Mouse (Mus musculus) myocyte (in vitro differentiated cells): Measurements from ENCODE around the gene Polr3g. TPM values are rescaled to one million over a fixed set of nuclear protein-coding genes. Genes with fewer than 3 reads are reported as not detected.

Experiments
- H3K27me3 ChIP-seq: one replicate; pipeline ENCODE4 v1.6.1; 2011; ENCODE audit not compliant: control insufficient read depth, insufficient read depth, insufficient read length
- H3K36me3 ChIP-seq: one replicate; pipeline ENCODE4 v1.6.1; 2011; ENCODE audit not compliant: control insufficient read depth, insufficient read depth
- H3K4me2 ChIP-seq: one replicate; pipeline ENCODE4 v1.6.1; 2011; ENCODE audit warnings: low read depth, control low read depth
- H3K4me3 ChIP-seq: one replicate; pipeline ENCODE4 v1.5.1; 2011; ENCODE audit warnings: mild to moderate bottlenecking, control low read depth, moderate library complexity
- H3K79me2 ChIP-seq: one replicate; pipeline ENCODE4 v1.6.1; 2011; ENCODE audit not compliant: control insufficient read depth, insufficient read depth
- H3ac ChIP-seq: one replicate; pipeline ENCODE4 v1.6.1; 2011; ENCODE audit not compliant: control insufficient read depth, insufficient read length
- CEBPB ChIP-seq: IDR thresholded peaks from 2 replicates; pipeline ENCODE4 v1.6.1; 2011; ENCODE audit warnings: mild to moderate bottlenecking, moderate library complexity; ENCODE audit not compliant: poor library complexity, insufficient read depth, severe bottlenecking
- E2F4 ChIP-seq: IDR thresholded peaks from one replicate; pipeline ENCODE4 v1.6.1; 2011; ENCODE audit warnings: mild to moderate bottlenecking, control low read depth, moderate library complexity; ENCODE audit not compliant: insufficient read depth
- MAX ChIP-seq: IDR thresholded peaks from one replicate; pipeline ENCODE4 v1.6.1; 2011; ENCODE audit warnings: low read depth, mild to moderate bottlenecking, control low read depth
- MYOD1 ChIP-seq, 3 experiments: IDR thresholded peaks; one replicate each; pipeline ENCODE4 v1.6.1; 2011; ENCODE audit warnings: control low read depth in 2 of 3, low read depth in 2 of 3, mild to moderate bottlenecking in 2 of 3, moderate library complexity in 1 of 3; ENCODE audit not compliant: insufficient read length in 2 of 3, control insufficient read depth in 1 of 3
- MYOG ChIP-seq, 3 experiments: IDR thresholded peaks; one replicate each; pipeline ENCODE4 v1.6.1; 2011; ENCODE audit warnings: control low read depth in 2 of 3, low read depth in 2 of 3, mild to moderate bottlenecking in 2 of 3; ENCODE audit not compliant: insufficient read length in 2 of 3, control insufficient read depth in 1 of 3, insufficient read depth in 1 of 3
- POLR2A ChIP-seq: IDR thresholded peaks from one replicate; pipeline ENCODE4 v1.6.1; 2011; ENCODE audit warnings: low read depth, mild to moderate bottlenecking, control low read depth, moderate library complexity; ENCODE audit not compliant: insufficient read length
- POLR2AphosphoS2 ChIP-seq: IDR thresholded peaks from one replicate; pipeline ENCODE4 v1.6.1; 2011; ENCODE audit warnings: low read depth, control low read depth; ENCODE audit not compliant: insufficient read length
- REST ChIP-seq: IDR thresholded peaks from one replicate; pipeline ENCODE4 v1.6.1; 2011; ENCODE audit warnings: mild to moderate bottlenecking, control low read depth, moderate library complexity; ENCODE audit not compliant: insufficient read depth, insufficient read length
- SRF ChIP-seq: IDR thresholded peaks from one replicate; pipeline ENCODE4 v1.6.1; 2011; ENCODE audit warnings: low read depth; ENCODE audit not compliant: control insufficient read depth, insufficient read length
- TCF12 ChIP-seq: IDR thresholded peaks from one replicate; pipeline ENCODE4 v1.6.1; 2011; ENCODE audit warnings: mild to moderate bottlenecking, control low read depth; ENCODE audit not compliant: poor library complexity, insufficient read depth, severe bottlenecking
- TCF3 ChIP-seq: IDR thresholded peaks from one replicate; pipeline ENCODE4 v1.6.1; 2011; ENCODE audit warnings: low read depth, control low read depth; ENCODE audit not compliant: insufficient read length
- USF1 ChIP-seq: IDR thresholded peaks from one replicate; pipeline ENCODE4 v1.6.1; 2011; ENCODE audit warnings: low read depth, mild to moderate bottlenecking, control low read depth, moderate library complexity
- polyA plus RNA-seq: library from polyadenylated mRNA; unstranded; fragments of >200 nt; fragmentation: generic; extraction: Trizol; gene quantifications from one replicate; pipeline ENCODE4 v1.2.1, GENCODE M21; 2012; ENCODE audit warnings: missing spikeins

The Polr3g gene
- polyA plus RNA-seq, 1 experiment, result 3.5 TPM

- Histone ChIP-seq H3K36me3 (peaks cover 12% of the 10 kb centered on the region), H3ac (no peak overlapping the region), H3K79me2 (no peaks in the 10 kb centered on the region), H3K4me2 (peak overlapping the region; percentile 20), H3K27me3 (no peaks in the 10 kb centered on the region), H3K4me3 (no peak overlapping the region)
- TF ChIP-seq MAX, result no peak
Measured at GRCm38 (mm10) chr13:81684258-81684657, 26.6 kb downstream of the Polr3g start.

GRCm38 (mm10) chr13:81683107-81683506 is 27.7 kb downstream of the Polr3g start:
- Histone ChIP-seq H3K4me3 (no peak overlapping the region), H3K4me2 (no peak overlapping the region), H3ac (no peak overlapping the region), H3K36me3 (peaks cover 18% of the 10 kb centered on the region), H3K79me2 (no peaks in the 10 kb centered on the region), H3K27me3 (no peaks in the 10 kb centered on the region)
- TF ChIP-seq USF1, result no peak
- TF ChIP-seq MAX, result no peak
- TF ChIP-seq CEBPB, result no peak
- TF ChIP-seq POLR2AphosphoS2, result no peak
- no peak for TF ChIP-seq TCF12
- no peak for TF ChIP-seq E2F4
- TF ChIP-seq REST, result no peak
- no peak for TF ChIP-seq POLR2A
- TF ChIP-seq MYOD1 (IDR thresholded peaks at IDR 0.05; ENCODE audit: control insufficient read depth in 1 of 3, insufficient read length in 2 of 3, low read depth in 2 of 3), result no peak
- no peak for TF ChIP-seq MYOG (IDR thresholded peaks at IDR 0.05; ENCODE audit: control insufficient read depth in 1 of 3, insufficient read depth in 1 of 3, insufficient read length in 2 of 3, low read depth in 2 of 3)
- TF ChIP-seq SRF, result no peak
- TF ChIP-seq TCF3, result no peak

- Histone ChIP-seq H3K4me3 (no peak overlapping the region), H3K27me3 (no peaks in the 10 kb centered on the region), H3K4me2 (no peak overlapping the region), H3K79me2 (no peaks in the 10 kb centered on the region), H3K36me3 (peaks cover 47% of the 10 kb centered on the region), H3ac (no peak overlapping the region)
- TF ChIP-seq TCF12 (no peak), E2F4 (no peak), MYOD1 (IDR thresholded peaks at IDR 0.05; ENCODE audit: control insufficient read depth in 1 of 3, insufficient read length in 2 of 3, low read depth in 2 of 3) (no peak), MYOG (IDR thresholded peaks at IDR 0.05; ENCODE audit: control insufficient read depth in 1 of 3, insufficient read depth in 1 of 3, insufficient read length in 2 of 3, low read depth in 2 of 3) (no peak), USF1 (no peak)
Measured at GRCm38 (mm10) chr13:81675333-81675732, 35.5 kb downstream of the Polr3g start.

- H3K4me3 ChIP-seq, result no peak overlapping the region
- no peak for TF ChIP-seq MYOG (IDR thresholded peaks at IDR 0.05; ENCODE audit: control insufficient read depth in 1 of 3, insufficient read depth in 1 of 3, insufficient read length in 2 of 3, low read depth in 2 of 3)
- TF ChIP-seq SRF, result no peak
- TF ChIP-seq MYOD1 (IDR thresholded peaks at IDR 0.05; ENCODE audit: control insufficient read depth in 1 of 3, insufficient read length in 2 of 3, low read depth in 2 of 3), result no peak
- no peak for TF ChIP-seq TCF12
- no peak for TF ChIP-seq USF1
- H3K36me3 ChIP-seq, result peaks cover 50% of the 10 kb centered on the region
- no peak overlapping the region for H3K4me2 ChIP-seq
- peaks cover 9% of the 10 kb centered on the region for H3K79me2 ChIP-seq
- H3K27me3 ChIP-seq, result no peaks in the 10 kb centered on the region
- no peak overlapping the region for H3ac ChIP-seq
Measured at GRCm38 (mm10) chr13:81667713-81668112, 43.1 kb downstream of the Polr3g start.

- Histone ChIP-seq H3K36me3 (peaks cover 29% of the 10 kb centered on the region), H3K27me3 (no peaks in the 10 kb centered on the region), H3K4me2 (no peak overlapping the region), H3ac (no peak overlapping the region), H3K79me2 (peaks cover 31% of the 10 kb centered on the region), H3K4me3 (no peak overlapping the region)
- TF ChIP-seq USF1 (peak; percentile 2), TCF3 (no peak)
Measured at GRCm38 (mm10) chr13:81664331-81664698, 46.5 kb downstream of the Polr3g start.

- no peak for TF ChIP-seq E2F4
- no peak for TF ChIP-seq REST
- TF ChIP-seq POLR2A, result no peak
- TF ChIP-seq CEBPB, result no peak
- no peak for TF ChIP-seq MAX
- no peak for TF ChIP-seq POLR2AphosphoS2
- TF ChIP-seq MYOG (IDR thresholded peaks at IDR 0.05; ENCODE audit: control insufficient read depth in 1 of 3, insufficient read depth in 1 of 3, insufficient read length in 2 of 3, low read depth in 2 of 3), result no peak
- no peak for TF ChIP-seq TCF3
- no peak for TF ChIP-seq MYOD1 (IDR thresholded peaks at IDR 0.05; ENCODE audit: control insufficient read depth in 1 of 3, insufficient read length in 2 of 3, low read depth in 2 of 3)
- TF ChIP-seq USF1, result no peak
- TF ChIP-seq SRF, result no peak
- TF ChIP-seq TCF12, result no peak
- Histone ChIP-seq H3ac (no peak overlapping the region), H3K36me3 (peaks cover 24% of the 10 kb centered on the region), H3K4me3 (no peak overlapping the region), H3K79me2 (peaks cover 37% of the 10 kb centered on the region), H3K27me3 (no peaks in the 10 kb centered on the region), H3K4me2 (no peak overlapping the region)
Measured at GRCm38 (mm10) chr13:81663566-81664330, 47.1 kb downstream of the Polr3g start.
